Mouse (Mus musculus) bone marrow macrophage, adult 2 months (primary cell): Measurements from ENCODE around the gene Rpl24.

ENCODE experiments used
- CTCF ChIP-seq: IDR thresholded peaks from 2 replicates; pipeline ENCODE4 v1.5.1; 2012; ENCODE audit warnings: low read depth, mild to moderate bottlenecking, low read length, moderate library complexity
- POLR2A ChIP-seq: IDR thresholded peaks from 2 replicates; pipeline ENCODE4 v1.6.1; 2012; ENCODE audit warnings: mild to moderate bottlenecking, low read depth, low read length, borderline replicate concordance

DNA sequence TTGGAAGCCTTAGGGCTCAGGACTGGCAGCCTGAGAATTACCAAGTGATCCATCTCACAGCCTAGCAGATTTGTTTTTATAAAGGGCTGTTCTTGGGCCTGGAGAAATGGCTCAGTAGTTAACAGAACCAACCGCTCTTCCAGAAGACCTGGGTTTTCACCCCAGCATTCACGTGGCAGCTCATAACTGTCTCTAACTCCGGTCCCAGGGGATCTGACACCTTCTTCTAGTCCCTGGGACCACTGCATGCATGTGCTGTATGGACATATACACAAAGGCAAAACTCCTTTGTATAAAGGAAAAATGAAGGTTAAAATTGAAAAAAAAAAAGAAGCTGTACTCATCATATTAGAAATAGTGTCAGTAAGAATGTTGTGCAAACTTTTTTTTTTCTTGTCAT lies 15.6 kb upstream of the Rpl24 start:
- no peak for TF ChIP-seq POLR2A
- no peak for TF ChIP-seq CTCF
